Mouse (Mus musculus) layer of hippocampus, adult 18-20 months (tissue): ENCODE measurements around the gene Srxn1. TPM values are rescaled to one million over a fixed set of nuclear protein-coding genes. Genes with fewer than 3 reads are reported as not detected.
"Not testable (repeated sequence)": the region's sequence is repeated elsewhere in the genome, so short reads cannot be mapped to it uniquely, and the experiment has no call there.

Experiments
- DNase-seq, 2 experiments: peaks; one replicate each; pipeline ENCODE4 v3.0.0; 2022; ENCODE audit warnings: low spot score in 2 of 2
- long read RNA-seq: library from polyadenylated mRNA; stranded (forward); transcript quantifications from one replicate; pipeline ENCODE4 v2.0.0, GENCODE M21; 2021
- total RNA-seq, 2 experiments: library from RNA; stranded (reverse); gene quantifications; 2 replicates each; pipeline ENCODE4 v1.2.3; 2021

The Srxn1 gene
- 10 to 100 TPM; 74.1 to 84.4 TPM for total RNA-seq
- long read RNA-seq, transcript Srxn1-203 (2 exons, 446 nt): minor isoform, 20 of 81 reads
- long read RNA-seq, transcript Srxn1-201 (2 exons, 2,812 nt): major isoform, 50 of 81 reads
- long read RNA-seq, partial matches to known transcripts: 0 of 81 reads
- long read RNA-seq, other reads (novel, unspliced or antisense): 8 of 81 reads

- peak; percentile 78 to 85 for DNase-seq
These were observed at the start of gene Srxn1 for GRCm38 (mm10) chr2:152105318-152106224. Gene Srxn1, plus strand, starts transcription at chr2:152105516.

GRCm38 (mm10) chr2:152056368-152057251, 48.7 kb upstream of the Srxn1 start:
- DNase-seq: no peak

- DNase-seq: no peak
These were observed 48.1 kb upstream of the Srxn1 start for GRCm38 (mm10) chr2:152057252-152057563.

- DNase-seq: not testable (repeated sequence)
These were observed 42.5 kb upstream of the Srxn1 start for GRCm38 (mm10) chr2:152062817-152063216.

- no peak for DNase-seq
These were observed 36.5 kb upstream of the Srxn1 start for GRCm38 (mm10) chr2:152068660-152069433.

GRCm38 (mm10) chr2:152069434-152069786, 35.9 kb upstream of the Srxn1 start:
- DNase-seq: no peak

- DNase-seq: no peak
These were observed 35.4 kb upstream of the Srxn1 start for GRCm38 (mm10) chr2:152069941-152070340.

GRCm38 (mm10) chr2:152074521-152074920, 30.8 kb upstream of the Srxn1 start:
- DNase-seq: no peak

- no peak for DNase-seq
These were observed 29.9 kb upstream of the Srxn1 start for GRCm38 (mm10) chr2:152075294-152075889.

- no peak for DNase-seq
These were observed 28.0 kb upstream of the Srxn1 start for GRCm38 (mm10) chr2:152077337-152077736.

- no peak for DNase-seq
These were observed 24.4 kb upstream of the Srxn1 start, which contains the start of gene Scrt2 for GRCm38 (mm10) chr2:152080685-152081541. Gene Scrt2, plus strand, starts transcription at chr2:152081529.

- DNase-seq: peak in 1 of 2 experiments; percentile 68
These were observed 23.5 kb upstream of the Srxn1 start for GRCm38 (mm10) chr2:152081641-152082448.

- DNase-seq: no peak
These were observed 22.6 kb upstream of the Srxn1 start for GRCm38 (mm10) chr2:152082456-152083285.

- no peak for DNase-seq
These were observed 21.9 kb upstream of the Srxn1 start for GRCm38 (mm10) chr2:152083411-152083810.

- DNase-seq: no peak
These were observed 21.0 kb upstream of the Srxn1 start for GRCm38 (mm10) chr2:152084298-152084697.

- DNase-seq: no peak
These were observed 19.9 kb upstream of the Srxn1 start for GRCm38 (mm10) chr2:152085414-152085813.

- DNase-seq: peak in 1 of 2 experiments; percentile 30
These were observed 18.9 kb upstream of the Srxn1 start for GRCm38 (mm10) chr2:152086451-152086850.

GRCm38 (mm10) chr2:152087111-152087510, 18.2 kb upstream of the Srxn1 start:
- peak in 1 of 2 experiments; percentile 39 for DNase-seq
